Mouse (Mus musculus): ENCODE data around the gene Podxl2. TPM values are rescaled to one million over a fixed set of nuclear protein-coding genes. Genes with fewer than 3 reads are reported as not detected.

Gene Podxl2
- 100 to 1,000 TPM; 191 to 243 TPM for total RNA-seq (2021)
- long read RNA-seq, experiment 1, transcript Podxl2-207 (2 exons, 633 nt): minor isoform, 75 of 552 reads
- long read RNA-seq, experiment 1, transcript Podxl2-210 (8 exons, 2,065 nt): major isoform, 385 of 552 reads
- long read RNA-seq, experiment 1, partial matches to known transcripts: 48 of 552 reads
- long read RNA-seq, experiment 1, other reads (novel, unspliced or antisense): 40 of 552 reads
- long read RNA-seq, experiment 2, transcript Podxl2-202 (8 exons, 2,195 nt): minor isoform, 5 of 585 reads
- long read RNA-seq, experiment 2, transcript Podxl2-210 (8 exons, 2,065 nt): major isoform, 410 of 585 reads
- long read RNA-seq, experiment 2, transcript Podxl2-207 (2 exons, 633 nt): minor isoform, 69 of 585 reads
- long read RNA-seq, experiment 2, partial matches to known transcripts: 49 of 585 reads
- long read RNA-seq, experiment 2, other reads (novel, unspliced or antisense): 50 of 585 reads

DNA sequence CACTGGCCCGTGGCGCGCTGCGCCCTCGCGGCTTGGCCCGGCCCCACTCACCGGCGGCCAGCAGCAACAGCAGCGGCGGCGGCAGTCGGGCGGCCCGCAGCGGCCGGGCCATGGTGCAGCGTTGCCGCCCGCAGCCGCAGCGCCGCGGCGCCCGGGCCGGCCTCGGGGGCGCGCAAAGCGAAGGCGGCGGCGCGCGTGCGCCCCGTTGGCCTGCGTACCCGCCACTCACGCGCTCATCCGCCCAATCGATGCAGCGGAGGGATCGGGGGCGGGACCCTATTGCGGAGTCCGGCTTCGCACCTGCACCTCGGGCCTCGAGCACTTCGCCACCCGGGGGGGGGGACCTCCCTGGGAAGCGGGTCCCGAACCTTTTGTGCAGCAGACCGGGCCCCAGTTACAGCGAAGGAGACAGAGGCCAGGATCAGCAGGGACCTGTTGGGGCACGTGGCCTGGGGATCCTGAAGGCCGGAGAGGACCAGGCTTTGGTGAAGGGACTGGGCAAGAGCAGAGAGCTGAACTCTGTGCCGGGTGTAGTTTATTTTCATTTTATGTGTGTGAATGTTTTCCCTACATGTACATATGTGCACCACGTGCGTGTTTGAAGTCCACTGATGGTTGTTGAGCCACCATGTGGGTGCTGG is at the start of gene Podxl2:
Gene Podxl2, minus strand, starts transcription at position 177 of the 641 bp plus-strand sequence.
- intact Hi-C loops (cut with DNase I): no loop called here
- peak; percentile 78 to 87 for DNase-seq (ENCODE audit: low spot score in 2 of 2)

DNA sequence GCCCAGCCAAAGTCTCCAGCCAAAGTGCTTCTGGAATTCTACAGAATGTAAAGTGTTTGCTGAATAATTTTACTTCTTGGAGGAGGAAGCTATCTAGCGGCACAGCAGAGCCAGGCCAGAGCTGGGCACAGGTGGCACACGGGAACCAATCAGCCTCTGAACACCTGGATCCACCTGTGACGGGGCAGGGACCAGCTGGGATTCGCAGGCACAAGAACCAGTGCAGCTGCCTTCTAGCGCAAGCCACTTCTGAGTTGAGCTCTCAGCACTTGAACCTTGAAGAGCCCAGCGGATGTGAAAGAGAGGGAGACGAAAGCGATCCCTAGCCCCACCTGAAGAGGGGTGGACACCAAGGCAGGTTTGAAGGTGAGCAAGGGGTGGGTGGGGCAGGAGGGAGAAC is 44.0 kb upstream of the Podxl2 start:
- no peak for DNase-seq (ENCODE audit: low spot score in 2 of 2)
- intact Hi-C loops (cut with DNase I): no loop called here

DNA sequence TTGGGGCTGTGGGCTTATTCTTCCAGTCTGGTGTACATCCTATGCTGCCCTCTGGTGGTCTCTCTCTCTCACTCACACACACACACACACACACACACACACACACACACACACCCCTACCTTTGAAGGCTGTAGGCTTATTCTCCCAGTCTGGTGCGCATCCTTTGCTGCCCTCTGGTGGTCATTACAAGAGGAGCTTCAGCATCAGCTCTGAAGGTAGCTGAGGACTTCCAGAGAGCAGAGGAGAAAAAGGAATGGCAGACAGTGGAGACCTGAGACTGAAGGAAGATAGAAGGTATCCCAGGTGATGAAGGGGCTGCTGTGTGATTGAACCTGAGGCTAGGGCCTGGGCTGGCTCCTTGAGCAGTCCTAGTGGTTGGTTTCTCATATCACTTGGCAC is 41.3 kb upstream of the Podxl2 start:
- peak; percentile 75 to 89 for DNase-seq (ENCODE audit: low spot score in 2 of 2)

DNA sequence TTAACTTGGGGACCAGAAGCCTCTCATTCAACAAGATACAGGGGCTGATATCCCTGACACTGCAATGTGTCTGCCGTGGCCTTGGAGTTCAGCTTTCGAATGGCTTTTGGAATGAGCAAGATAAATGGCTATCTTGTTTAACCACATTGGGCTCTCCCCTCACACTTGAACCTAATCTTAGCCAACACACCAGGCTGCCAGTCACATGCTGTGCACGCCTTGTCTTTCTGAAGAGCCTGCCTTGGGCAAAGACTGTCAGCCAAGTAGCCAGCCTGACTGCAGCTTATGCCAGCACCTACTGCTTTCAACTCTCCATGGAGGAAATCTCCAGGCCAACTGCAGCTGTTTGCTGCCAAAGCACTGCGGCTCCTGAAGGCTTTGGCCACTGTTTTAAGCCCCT is 40.7 kb upstream of the Podxl2 start:
- intact Hi-C loops (cut with DNase I): no loop called here
- DNase-seq (ENCODE audit: low spot score in 2 of 2): peak in 1 of 2 experiments; percentile 43

More for the DNA sequence above, 41.3 kb upstream of the Podxl2 start:
- intact Hi-C loops (cut with DNase I): no loop called here

DNA sequence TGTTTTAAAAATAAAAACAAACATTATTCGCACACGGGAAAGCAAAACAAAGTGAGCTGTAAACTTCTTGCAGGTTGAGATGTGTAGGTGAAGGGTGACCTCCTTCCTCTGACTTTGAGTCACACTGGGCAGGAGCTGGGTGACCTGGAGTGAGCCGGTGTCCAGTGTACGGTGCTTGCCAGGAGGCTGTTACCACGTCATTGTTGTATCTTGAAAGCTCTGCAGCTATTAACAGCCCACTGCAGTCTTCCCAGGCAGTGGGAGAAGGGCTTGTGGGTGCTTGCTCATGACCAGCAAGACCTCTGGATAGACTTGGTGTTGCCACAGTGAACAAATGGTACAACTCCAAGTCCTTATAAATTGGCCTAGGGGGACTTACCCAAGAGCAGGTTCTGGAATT is 40.0 kb upstream of the Podxl2 start:
- no peak for DNase-seq (ENCODE audit: low spot score in 2 of 2)
- intact Hi-C loops (cut with DNase I): no loop called here

DNA sequence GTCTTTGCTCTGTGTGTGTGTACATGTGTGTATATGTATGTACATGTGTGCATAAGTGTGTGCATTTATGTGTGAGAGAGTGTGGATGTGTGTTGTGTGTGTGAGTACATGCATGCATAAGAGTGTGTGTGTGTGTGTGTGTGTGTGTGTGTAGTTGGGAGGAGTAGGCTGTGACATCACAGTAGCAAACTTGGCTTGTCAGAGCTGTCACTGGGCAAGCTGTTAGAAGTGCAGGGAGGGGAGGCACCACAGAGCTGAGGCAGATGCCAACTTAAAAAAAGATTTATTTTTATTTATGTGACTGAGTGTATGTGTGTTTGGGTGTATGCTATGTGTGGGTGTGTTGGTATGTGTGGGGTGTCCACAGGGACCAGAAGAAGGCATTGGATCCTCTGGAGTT is 38.6 kb upstream of the Podxl2 start:
- DNase-seq (ENCODE audit: low spot score in 2 of 2): no peak
- intact Hi-C loops (cut with DNase I): no loop called here

DNA sequence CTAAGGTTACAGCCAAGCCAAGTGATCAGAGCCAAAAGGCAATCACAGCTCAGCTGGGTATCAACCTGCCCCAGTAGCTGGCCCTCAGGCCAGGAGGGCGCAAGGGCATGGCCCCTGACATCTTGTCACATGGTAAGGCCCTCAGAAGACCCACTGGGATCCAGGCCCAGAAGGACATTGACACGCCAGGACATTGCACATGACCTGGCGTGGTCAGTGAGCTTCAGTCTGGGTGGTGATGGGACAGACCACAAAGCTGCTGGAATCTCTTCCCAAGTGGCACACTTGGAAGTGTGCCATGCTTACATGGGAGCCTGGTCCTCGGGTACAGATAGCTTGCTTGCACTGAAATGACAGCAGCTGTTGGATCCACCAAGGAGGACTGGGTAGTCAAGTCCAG is 38.2 kb upstream of the Podxl2 start:
- intact Hi-C loops (cut with DNase I): no loop called here

DNA sequence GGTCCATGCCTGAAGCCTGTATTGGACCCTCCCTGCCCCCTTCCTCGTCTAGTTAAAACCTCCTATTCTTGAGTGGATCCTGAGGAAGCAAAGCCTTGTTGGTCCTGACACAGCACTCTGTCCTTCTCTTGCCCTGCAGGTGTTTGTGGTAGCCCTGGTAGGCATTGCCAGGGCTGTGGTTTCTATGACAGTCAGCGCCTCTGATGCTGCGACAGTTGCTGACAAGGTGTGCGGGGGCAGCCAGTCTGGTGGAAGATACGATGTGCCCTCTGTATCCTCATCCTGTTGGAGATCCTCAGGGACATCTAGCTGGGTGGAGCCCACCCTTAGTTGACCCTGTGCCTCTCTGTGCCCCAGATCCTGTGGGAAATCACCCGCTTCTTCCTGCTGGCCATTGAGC is 34.3 kb upstream of the Podxl2 start:
- no peak for DNase-seq (ENCODE audit: low spot score in 2 of 2)
- intact Hi-C loops (cut with DNase I): no loop called here

More for the DNA sequence above, 38.2 kb upstream of the Podxl2 start:
- no peak for DNase-seq (ENCODE audit: low spot score in 2 of 2)

DNA sequence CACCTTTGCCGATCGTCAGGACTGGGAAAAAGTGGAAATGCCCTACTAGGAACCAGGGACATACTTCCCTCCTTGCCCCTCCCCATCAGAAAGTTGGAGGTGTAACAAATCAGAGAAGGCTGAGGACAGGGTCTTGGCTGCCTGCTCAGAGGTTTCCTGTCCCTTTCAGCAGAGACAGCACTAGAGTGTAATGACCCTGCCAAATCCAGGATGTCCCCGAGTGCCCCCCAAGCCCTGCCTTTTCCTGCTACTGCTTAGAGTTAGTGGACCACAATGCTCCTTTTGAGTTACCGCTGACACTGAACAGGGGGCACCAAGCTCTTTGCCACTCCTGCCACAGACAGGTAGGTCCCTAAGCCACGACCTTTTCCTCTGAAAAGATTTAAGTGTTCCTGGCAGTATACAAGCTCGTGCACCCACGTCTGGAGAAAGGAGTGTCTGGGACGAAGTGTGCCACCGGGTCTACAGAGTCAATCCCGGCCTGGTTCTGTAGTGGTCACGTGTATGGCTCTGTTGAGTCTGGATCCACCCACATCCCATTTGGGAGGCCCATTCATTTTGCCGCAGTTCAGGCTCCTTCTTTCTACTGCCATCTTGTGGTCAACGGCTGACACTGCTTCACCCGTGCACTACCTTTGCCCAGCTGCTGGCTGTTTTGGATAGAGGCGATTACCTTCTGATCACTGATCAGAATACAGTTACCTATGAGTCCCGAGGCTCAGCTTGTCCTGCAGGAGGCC is 31.7 kb upstream of the Podxl2 start:
- DNase-seq (ENCODE audit: low spot score in 2 of 2): peak; percentile 56 to 85
- intact Hi-C loops (cut with DNase I): no loop called here

DNA sequence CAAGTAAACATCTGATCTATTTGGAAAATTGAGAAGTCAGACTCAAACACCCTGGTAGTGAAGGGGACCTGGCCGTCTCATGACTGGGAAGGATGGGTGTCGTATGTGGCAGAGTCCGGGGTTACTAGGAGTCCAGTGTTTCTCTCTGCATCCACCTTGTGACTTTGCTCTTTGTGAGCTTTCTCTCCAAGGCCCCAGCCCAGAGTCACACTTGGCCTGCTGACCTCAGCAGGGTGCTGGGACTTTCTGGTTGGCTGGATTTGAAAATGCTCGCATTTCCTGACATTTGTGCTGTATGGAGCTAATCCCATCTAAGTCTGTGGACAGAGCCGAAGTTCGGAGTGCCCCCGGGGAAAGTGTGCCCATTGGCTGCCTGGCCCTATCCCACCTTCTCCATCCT is 30.2 kb upstream of the Podxl2 start:
- intact Hi-C loops (cut with DNase I): no loop called here
- no peak for DNase-seq (ENCODE audit: low spot score in 2 of 2)

DNA sequence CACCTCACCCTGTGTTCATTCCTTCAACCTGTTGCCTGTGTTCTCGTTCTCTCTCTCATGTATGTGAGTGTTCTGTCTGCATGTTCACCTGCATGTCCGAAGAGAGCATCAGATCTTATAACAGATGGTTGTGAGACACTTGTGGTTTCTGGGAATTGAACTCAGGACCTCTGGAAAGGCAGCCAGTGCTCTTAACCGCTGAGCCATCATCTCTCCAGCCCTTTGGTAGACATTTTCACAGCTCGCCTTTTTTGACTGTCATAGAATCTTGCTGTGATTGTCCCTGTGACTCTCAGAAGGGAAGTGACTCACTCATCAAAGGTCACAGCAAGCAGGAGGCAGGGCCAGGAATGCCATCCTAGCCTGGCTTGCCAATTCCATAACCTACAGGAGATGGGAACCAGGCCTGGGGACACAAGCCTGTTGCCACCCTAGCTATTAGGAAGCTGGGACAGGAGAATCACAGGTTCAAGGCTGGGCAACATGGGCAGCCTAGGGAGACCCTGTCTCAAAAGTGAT is 29.7 kb upstream of the Podxl2 start:
- intact Hi-C loops (cut with DNase I): no loop called here
- DNase-seq (ENCODE audit: low spot score in 2 of 2): no peak

DNA sequence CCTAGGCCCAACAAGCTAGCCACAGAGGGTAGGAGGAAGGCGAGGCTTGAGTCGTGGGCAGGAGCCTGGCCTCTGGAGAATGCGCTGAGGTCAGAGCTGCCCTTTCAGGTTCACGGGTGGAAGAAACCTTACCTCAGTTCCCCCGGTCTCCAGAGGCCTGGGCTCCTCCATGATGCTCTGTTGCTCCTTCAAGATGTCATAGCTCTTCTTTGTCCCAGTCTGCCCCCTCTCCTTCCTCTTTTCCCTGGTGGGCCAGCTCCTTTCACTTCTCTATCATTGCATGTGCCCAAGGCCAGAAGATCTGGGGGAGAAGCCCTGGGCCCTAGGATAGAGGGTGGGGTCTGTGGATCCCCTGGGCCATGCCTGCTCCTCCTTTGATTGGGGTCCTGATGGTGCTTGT is 28.9 kb upstream of the Podxl2 start:
- intact Hi-C loops (cut with DNase I): no loop called here
- DNase-seq (ENCODE audit: low spot score in 2 of 2): no peak

DNA sequence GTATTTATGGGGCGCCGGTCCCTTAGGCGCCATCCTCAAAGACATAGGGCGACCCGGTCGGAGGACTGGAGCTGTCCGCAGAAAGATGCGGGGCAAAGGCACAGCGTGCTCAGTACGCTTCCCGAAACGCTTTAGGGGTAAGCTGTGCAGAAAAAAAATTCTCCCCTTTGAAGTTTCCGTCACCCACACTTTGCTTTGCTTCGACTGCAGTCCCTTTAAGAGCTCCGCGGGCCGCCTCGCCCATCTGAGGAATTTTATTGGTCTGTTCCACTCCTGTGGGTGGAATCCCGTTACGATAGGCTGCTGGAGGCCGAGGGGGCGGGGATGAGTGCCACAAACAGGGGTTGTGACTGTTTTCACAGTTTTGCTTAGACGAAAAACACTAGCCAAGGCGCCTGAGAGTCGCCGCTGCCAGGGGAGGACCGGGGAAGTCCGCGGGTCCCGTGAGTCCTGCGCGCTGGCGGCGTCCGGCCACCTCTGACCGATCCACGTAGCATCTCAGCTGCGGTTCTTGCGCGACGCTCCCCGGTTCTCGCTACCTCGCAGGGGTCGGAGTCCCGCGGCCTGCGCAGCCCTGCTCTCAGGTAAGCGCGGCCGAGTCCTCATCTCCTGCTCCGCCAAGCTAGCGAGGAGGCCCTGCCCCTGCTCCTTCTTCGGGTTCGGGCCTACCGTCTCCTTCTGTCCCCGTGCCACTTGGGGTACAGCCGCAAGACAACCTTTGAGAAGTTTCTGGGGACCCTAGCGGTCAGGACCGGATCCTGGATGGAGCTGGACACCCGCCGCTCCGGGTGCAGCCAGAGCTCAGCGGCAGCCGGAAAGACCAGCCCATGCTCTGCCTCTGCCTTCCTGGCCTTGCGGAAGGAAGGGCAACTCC is 27.3 kb upstream of the Podxl2 start, which contains the start of gene Tpra1:
Gene Tpra1, plus strand, starts transcription at position 305 of the 874 bp plus-strand sequence.
- DNase-seq (ENCODE audit: low spot score in 2 of 2): peak; percentile 95 to 97

DNA sequence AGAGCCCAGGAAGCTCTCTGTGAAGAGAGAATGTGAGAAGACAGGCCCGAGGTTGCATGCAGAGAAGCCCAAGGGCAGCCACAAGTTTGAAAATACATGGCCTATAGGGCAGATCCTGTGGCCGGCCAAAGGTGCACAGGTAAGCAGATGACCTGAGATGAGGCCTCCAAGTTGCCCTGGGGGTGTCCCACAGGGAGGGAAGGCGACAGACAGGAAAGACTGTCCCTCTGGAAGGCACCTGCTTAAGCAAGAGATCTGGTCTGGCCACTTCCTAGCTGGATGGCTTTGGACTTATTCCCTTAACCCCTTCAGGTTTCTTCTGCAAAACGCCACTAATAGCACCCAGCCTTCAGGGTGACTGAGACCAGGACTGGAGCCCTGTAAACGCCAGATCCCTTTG is 26.6 kb upstream of the Podxl2 start:
- DNase-seq (ENCODE audit: low spot score in 2 of 2): no peak
- intact Hi-C loops (cut with DNase I): no loop called here

More for the DNA sequence above, 27.3 kb upstream of the Podxl2 start, which contains the start of gene Tpra1:
- intact Hi-C loops (cut with DNase I): no loop called here

DNA sequence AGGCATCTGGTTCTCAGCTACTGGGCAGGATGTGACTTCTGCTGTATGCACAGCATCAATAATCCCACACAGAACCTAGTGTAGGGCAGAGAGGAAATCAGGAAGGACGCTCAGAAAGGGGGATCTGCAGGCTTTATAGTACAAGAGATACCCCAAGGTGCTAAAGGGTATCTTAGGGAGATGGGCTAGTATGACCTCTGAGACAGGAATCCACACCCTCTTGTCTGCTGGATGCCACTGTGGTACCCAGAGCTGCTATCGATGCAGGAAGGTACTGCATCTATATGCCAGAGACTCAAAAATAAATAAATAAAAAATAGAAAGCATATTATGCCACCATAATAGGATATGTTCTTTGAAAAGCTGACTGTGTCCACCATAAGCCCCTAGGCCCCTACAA is 24.8 kb upstream of the Podxl2 start:
- intact Hi-C loops (cut with DNase I): no loop called here
- no peak for DNase-seq (ENCODE audit: low spot score in 2 of 2)

DNA sequence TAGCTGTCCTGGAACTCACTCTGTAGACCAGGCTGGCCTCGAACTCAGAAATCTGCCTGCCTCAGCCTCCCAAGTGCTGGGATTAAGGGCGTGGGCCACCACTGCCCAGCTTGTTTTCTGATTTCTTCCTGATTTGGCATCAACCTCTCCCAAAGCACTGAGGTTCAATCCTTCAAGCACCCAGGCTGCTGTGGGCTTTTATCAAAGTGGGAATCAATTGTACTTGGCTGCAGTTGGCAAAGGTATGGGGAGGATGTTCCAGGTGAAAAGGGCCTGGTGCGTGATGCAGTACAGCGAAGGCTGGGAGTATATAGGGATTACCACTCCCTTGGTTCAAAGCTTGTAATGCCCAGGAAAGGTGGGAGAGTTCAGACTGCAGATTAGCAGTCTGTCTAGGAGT is 24.2 kb upstream of the Podxl2 start:
- intact Hi-C loops (cut with DNase I): no loop called here
- no peak for DNase-seq (ENCODE audit: low spot score in 2 of 2)

DNA sequence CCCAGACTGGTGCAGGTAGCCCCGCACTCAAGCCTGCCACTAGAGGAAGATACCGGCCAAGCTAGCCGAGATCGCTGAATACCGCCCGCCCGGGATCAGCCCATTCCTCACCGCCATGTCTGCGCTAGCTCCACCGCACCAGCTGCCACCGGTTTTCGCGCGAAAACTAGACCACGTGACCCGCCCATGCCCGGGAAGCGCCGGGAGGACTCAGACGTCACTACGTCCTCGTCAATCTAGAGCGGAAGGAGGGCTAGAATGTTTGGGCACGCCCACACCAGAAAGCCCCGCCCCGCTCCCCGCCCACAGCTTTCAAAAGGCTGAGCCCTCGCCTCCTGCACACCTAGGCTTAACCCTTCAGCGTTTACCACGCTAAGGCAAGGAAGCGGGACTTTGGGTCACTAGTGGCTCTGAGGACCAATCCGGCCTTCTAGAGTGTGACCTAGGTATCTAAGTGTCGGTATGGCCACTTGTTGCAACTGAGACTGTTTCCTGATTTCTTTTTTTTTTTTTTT is 23.7 kb upstream of the Podxl2 start, which contains the start of gene Mcm2:
Gene Mcm2, minus strand, starts transcription at position 247 of the 515 bp plus-strand sequence.
- intact Hi-C loops (cut with DNase I): no loop called here

DNA sequence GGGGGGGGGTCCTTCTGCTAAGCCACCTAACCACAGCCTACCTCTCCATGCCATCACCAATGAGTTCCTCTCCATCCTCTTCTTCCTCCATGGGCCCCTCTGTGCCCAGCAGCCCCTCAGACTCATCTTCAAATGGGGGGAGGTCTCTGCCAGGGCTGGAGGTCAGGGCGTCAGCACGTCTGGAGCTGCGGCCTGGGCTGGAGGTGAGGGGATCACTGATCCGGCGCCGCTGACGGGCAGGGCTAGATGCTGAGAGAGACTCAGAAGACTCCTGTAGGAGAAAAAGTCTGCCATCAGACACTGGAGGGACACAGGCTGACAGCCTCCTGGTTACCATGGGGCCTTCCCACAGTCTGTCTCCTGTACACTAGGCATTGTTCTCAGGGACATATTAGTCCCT is 22.4 kb upstream of the Podxl2 start:
- no peak for DNase-seq (ENCODE audit: low spot score in 2 of 2)
- intact Hi-C loops (cut with DNase I): no loop called here

More for the DNA sequence above, 23.7 kb upstream of the Podxl2 start, which contains the start of gene Mcm2:
- peak; percentile 93 for DNase-seq (ENCODE audit: low spot score in 2 of 2)

DNA sequence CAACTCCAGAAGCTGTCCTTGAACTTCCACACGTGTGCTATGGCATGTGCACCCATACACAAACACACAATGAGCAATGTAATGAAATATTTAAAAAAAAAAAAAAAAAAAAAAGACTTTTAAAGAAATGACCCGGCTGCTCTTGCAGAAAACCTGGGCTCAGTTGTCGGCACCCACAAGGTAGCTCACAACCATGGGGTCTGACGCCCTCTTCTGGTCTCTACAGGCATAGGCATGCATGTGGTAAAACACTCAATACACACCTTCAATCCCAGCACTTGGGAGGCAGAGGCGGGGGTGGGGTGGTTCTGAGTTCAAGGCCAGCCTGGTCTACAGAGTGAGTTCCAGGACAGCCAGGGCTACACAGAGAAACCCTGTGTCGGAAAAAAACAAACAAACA is 21.1 kb upstream of the Podxl2 start:
- DNase-seq (ENCODE audit: low spot score in 2 of 2): no peak
- intact Hi-C loops (cut with DNase I): no loop called here
